Mouse (Mus musculus): ENCODE measurements around the gene Rpl23. TPM values are rescaled to one million over a fixed set of nuclear protein-coding genes. Genes with fewer than 3 reads are reported as not detected.
A peak's percentile ranks its signal among the peaks of the same experiment; 100 is the strongest.

Gene Rpl23
- polyA plus RNA-seq, 1 experiment from 2014 or later: 327 TPM

- ATAC-seq (replicated peaks): no peak
- no peak overlapping the region for H3K4me3 ChIP-seq
- peaks cover 16% of the 10 kb centered on the region for H3K4me1 ChIP-seq
- 89% methylated on average over 8 of the region's 8 CpGs for WGBS
- no peak overlapping the region for H3K9ac ChIP-seq (replicated peaks)
- H3K27me3 ChIP-seq: no peaks in the 10 kb centered on the region
- no peak overlapping the region for H3K27ac ChIP-seq (replicated peaks)
- H3K9me3 ChIP-seq: no peaks in the 10 kb centered on the region
- H3K4me2 ChIP-seq (replicated peaks): no peak overlapping the region
- peaks cover 37% of the 10 kb centered on the region for H3K36me3 ChIP-seq
Measured at GRCm38 (mm10) chr11:97821401-97822064, 39.3 kb upstream of the Rpl23 start.

- Histone ChIP-seq H3K27ac (replicated peaks) (no peak overlapping the region), H3K9me3 (no peaks in the 10 kb centered on the region), H3K27me3 (no peaks in the 10 kb centered on the region), H3K4me1 (peaks cover 16% of the 10 kb centered on the region), H3K4me2 (replicated peaks) (no peak overlapping the region), H3K9ac (replicated peaks) (no peak overlapping the region), H3K36me3 (peaks cover 38% of the 10 kb centered on the region), H3K4me3 (no peak overlapping the region)
- ATAC-seq (replicated peaks): no peak
- WGBS: 60% methylated on average over 4 of the region's 4 CpGs
Measured at GRCm38 (mm10) chr11:97820840-97821239, 38.6 kb upstream of the Rpl23 start.

- WGBS: 93% methylated on average over 5 of the region's 5 CpGs
- H3K36me3 ChIP-seq: peaks cover 36% of the 10 kb centered on the region
- ATAC-seq (replicated peaks): no peak
- no peaks in the 10 kb centered on the region for H3K27me3 ChIP-seq
- no peak overlapping the region for H3K27ac ChIP-seq (replicated peaks)
- no peak overlapping the region for H3K9ac ChIP-seq (replicated peaks)
- peaks cover 16% of the 10 kb centered on the region for H3K4me1 ChIP-seq
- H3K4me2 ChIP-seq (replicated peaks): no peak overlapping the region
- H3K4me3 ChIP-seq: no peak overlapping the region
- H3K9me3 ChIP-seq: no peaks in the 10 kb centered on the region
Measured at GRCm38 (mm10) chr11:97819923-97820322, 37.7 kb upstream of the Rpl23 start.

- Histone ChIP-seq H3K9me3 (no peaks in the 10 kb centered on the region), H3K4me1 (peaks cover 16% of the 10 kb centered on the region), H3K4me3 (no peak overlapping the region), H3K9ac (replicated peaks) (no peak overlapping the region), H3K27ac (replicated peaks) (peak overlapping the region; percentile 66), H3K36me3 (peaks cover 29% of the 10 kb centered on the region), H3K27me3 (no peaks in the 10 kb centered on the region), H3K4me2 (replicated peaks) (no peak overlapping the region)
- 43% methylated on average over 4 of the region's 4 CpGs for WGBS
- ATAC-seq (replicated peaks): no peak
Measured at GRCm38 (mm10) chr11:97819102-97819501, 36.9 kb upstream of the Rpl23 start.

- WGBS: 1% methylated on average over 4 of the region's 4 CpGs
- Histone ChIP-seq H3K27ac (replicated peaks) (peak overlapping the region; percentile 66), H3K4me1 (peaks cover 22% of the 10 kb centered on the region), H3K9me3 (no peaks in the 10 kb centered on the region), H3K4me3 (no peak overlapping the region), H3K27me3 (no peaks in the 10 kb centered on the region), H3K9ac (replicated peaks) (no peak overlapping the region), H3K36me3 (peaks cover 26% of the 10 kb centered on the region), H3K4me2 (replicated peaks) (no peak overlapping the region)
- peak; percentile 73 for ATAC-seq (replicated peaks)
Measured at GRCm38 (mm10) chr11:97818571-97818970, 36.3 kb upstream of the Rpl23 start.

GRCm38 (mm10) chr11:97818003-97818402, 35.8 kb upstream of the Rpl23 start:
- ATAC-seq (replicated peaks): no peak
- Histone ChIP-seq H3K9ac (replicated peaks) (no peak overlapping the region), H3K36me3 (peaks cover 26% of the 10 kb centered on the region), H3K9me3 (no peaks in the 10 kb centered on the region), H3K4me1 (peaks cover 27% of the 10 kb centered on the region), H3K27me3 (no peaks in the 10 kb centered on the region), H3K4me2 (replicated peaks) (no peak overlapping the region), H3K27ac (replicated peaks) (0 out of 2 replicates have a peak overlapping the region, but pooled peaks have one; percentile 66), H3K4me3 (no peak overlapping the region)
- 20% methylated on average over 6 of the region's 6 CpGs for WGBS

- H3K27ac ChIP-seq (replicated peaks): no peak overlapping the region
- no peaks in the 10 kb centered on the region for H3K27me3 ChIP-seq
- WGBS: 45% methylated on average over 5 of the region's 5 CpGs
- peaks cover 34% of the 10 kb centered on the region for H3K4me1 ChIP-seq
- H3K9me3 ChIP-seq: no peaks in the 10 kb centered on the region
- no peak overlapping the region for H3K4me3 ChIP-seq
- no peak overlapping the region for H3K4me2 ChIP-seq (replicated peaks)
- no peak for ATAC-seq (replicated peaks)
- H3K36me3 ChIP-seq: peaks cover 26% of the 10 kb centered on the region
- no peak overlapping the region for H3K9ac ChIP-seq (replicated peaks)
Measured at GRCm38 (mm10) chr11:97817379-97817778, 35.1 kb upstream of the Rpl23 start.

- Histone ChIP-seq H3K4me1 (peaks cover 38% of the 10 kb centered on the region), H3K4me2 (replicated peaks) (no peak overlapping the region), H3K36me3 (peaks cover 26% of the 10 kb centered on the region), H3K4me3 (no peak overlapping the region), H3K27ac (replicated peaks) (no peak overlapping the region), H3K9ac (replicated peaks) (no peak overlapping the region), H3K9me3 (no peaks in the 10 kb centered on the region), H3K27me3 (no peaks in the 10 kb centered on the region)
- 69% methylated on average over 9 of the region's 9 CpGs for WGBS
- ATAC-seq (replicated peaks): no peak
Measured at GRCm38 (mm10) chr11:97816916-97817315, 34.7 kb upstream of the Rpl23 start.

GRCm38 (mm10) chr11:97816176-97816575, 33.9 kb upstream of the Rpl23 start:
- Histone ChIP-seq H3K9me3 (no peaks in the 10 kb centered on the region), H3K36me3 (peaks cover 26% of the 10 kb centered on the region), H3K4me2 (replicated peaks) (no peak overlapping the region), H3K9ac (replicated peaks) (no peak overlapping the region), H3K27me3 (no peaks in the 10 kb centered on the region), H3K4me3 (no peak overlapping the region), H3K4me1 (peaks cover 46% of the 10 kb centered on the region), H3K27ac (replicated peaks) (no peak overlapping the region)
- no peak for ATAC-seq (replicated peaks)
- 47% methylated on average over 5 of the region's 5 CpGs for WGBS

- H3K4me3 ChIP-seq: no peak overlapping the region
- no peaks in the 10 kb centered on the region for H3K27me3 ChIP-seq
- ATAC-seq (replicated peaks): no peak
- peaks cover 50% of the 10 kb centered on the region for H3K4me1 ChIP-seq
- peaks cover 24% of the 10 kb centered on the region for H3K36me3 ChIP-seq
- H3K9ac ChIP-seq (replicated peaks): no peak overlapping the region
- no peak overlapping the region for H3K4me2 ChIP-seq (replicated peaks)
- H3K27ac ChIP-seq (replicated peaks): no peak overlapping the region
- WGBS: 67% methylated on average over 11 of the region's 11 CpGs
- H3K9me3 ChIP-seq: no peaks in the 10 kb centered on the region
Measured at GRCm38 (mm10) chr11:97815736-97816135, 33.5 kb upstream of the Rpl23 start.

GRCm38 (mm10) chr11:97813746-97814515, 31.7 kb upstream of the Rpl23 start:
- Histone ChIP-seq H3K9ac (replicated peaks) (no peak overlapping the region), H3K4me3 (no peak overlapping the region), H3K27ac (replicated peaks) (0 out of 2 replicates have a peak overlapping the region, but pooled peaks have one; percentile 88), H3K4me2 (replicated peaks) (no peak overlapping the region), H3K9me3 (no peaks in the 10 kb centered on the region), H3K36me3 (peaks cover 20% of the 10 kb centered on the region), H3K4me1 (peaks cover 60% of the 10 kb centered on the region), H3K27me3 (no peaks in the 10 kb centered on the region)
- WGBS: 73% methylated on average over 17 of the region's 17 CpGs
- ATAC-seq (replicated peaks): no peak

- H3K36me3 ChIP-seq: peaks cover 25% of the 10 kb centered on the region
- H3K4me3 ChIP-seq: no peak overlapping the region
- H3K27me3 ChIP-seq: no peaks in the 10 kb centered on the region
- H3K4me1 ChIP-seq: peaks cover 60% of the 10 kb centered on the region
- WGBS: 34% methylated on average over 7 of the region's 7 CpGs
- H3K9me3 ChIP-seq: no peaks in the 10 kb centered on the region
- ATAC-seq (replicated peaks): peak; percentile 59; the same call in 1 of the 2 replicates
- H3K9ac ChIP-seq (replicated peaks): 0 out of 2 replicates have a peak overlapping the region, but pooled peaks have one; percentile 20
- peak overlapping the region; percentile 88 for H3K27ac ChIP-seq (replicated peaks)
- H3K4me2 ChIP-seq (replicated peaks): peak overlapping the region; percentile 36
Measured at GRCm38 (mm10) chr11:97813085-97813484, 30.8 kb upstream of the Rpl23 start.

Measured in forebrain, embryonic 15.5 days (tissue).